Mouse (Mus musculus): ENCODE data around the gene Nup188.

Nup188 gene

DNA sequence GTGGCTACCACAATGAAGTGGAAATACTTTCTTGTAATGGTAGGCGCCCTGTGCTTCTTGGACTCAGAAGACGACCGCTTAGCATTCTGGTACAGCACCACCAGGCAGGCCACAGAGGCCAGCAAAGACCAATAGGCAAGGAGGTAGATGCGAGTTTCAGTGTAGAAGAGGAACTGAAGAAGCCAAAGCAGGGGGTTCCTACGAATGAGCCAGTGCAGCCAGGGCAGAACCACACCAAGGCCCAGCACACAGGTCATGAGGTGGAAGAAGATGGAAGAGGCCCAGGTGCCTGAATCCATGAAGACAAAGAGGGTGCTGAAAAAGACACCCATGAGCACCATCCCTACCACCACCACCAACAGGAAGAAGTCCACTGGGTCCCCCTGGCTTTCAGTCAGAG, 1.2 kb upstream of the Nup188 start:
- no peak for DNase-seq (ENCODE audit: low spot score in 2 of 2)

DNA sequence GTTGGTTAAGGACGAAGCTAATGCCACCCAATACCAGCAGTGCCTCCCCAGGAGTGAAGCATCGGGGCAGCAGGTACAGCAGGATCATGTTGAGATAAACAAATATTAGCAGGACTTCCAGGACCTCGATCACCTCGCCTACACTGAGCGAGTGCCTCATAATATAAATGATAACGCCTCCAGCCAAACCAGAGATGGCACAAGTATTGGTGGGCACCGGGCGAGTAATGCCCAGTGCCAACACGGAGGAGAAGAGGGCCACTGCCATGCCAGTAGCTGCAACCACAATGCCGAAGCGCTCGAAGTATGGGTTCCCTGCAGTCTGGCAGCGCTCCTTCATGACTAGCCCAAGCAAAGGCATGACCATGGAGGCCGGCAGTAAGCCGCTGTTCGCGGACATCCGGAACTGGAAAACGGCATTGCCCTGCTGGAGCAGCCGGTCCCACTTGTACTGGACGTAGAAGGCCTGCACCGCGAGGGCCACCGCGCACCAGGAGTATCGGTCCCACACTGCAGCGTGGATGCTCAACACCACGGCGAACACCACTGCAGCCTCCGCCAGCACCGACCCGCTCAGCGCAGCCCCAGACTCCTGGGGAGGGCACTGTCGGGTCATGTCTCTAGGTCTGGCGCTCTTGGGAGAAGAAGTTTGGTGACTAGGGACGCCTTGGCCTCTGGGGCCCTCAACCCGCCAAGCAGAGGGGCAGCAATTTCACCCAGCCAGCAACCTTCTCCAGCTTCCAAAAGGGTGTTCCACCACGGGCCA, 598 bp upstream of the Nup188 start:
- peak in 1 of 2 experiments; percentile 23 for DNase-seq (ENCODE audit: low spot score in 2 of 2)

DNA sequence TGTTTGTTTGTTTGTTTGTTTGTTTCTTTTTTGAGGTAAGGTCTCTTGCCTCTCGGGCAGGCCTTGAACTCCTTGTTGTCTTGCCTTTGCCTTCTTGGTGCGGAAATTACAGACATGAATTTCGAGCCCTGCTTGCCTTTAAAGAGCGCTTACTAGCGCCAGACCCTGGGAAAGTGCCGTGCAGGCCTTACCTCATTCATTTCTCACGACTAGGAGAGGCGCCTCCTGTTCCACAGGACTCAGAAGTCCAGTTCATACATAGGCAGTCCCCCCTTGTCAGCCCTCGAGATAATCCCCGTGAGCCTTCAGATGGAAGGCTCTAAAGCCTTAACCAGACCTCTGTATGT, 803 bp downstream of the Nup188 start:
- DNase-seq (ENCODE audit: low spot score in 2 of 2), result peak in 1 of 2 experiments; percentile 34

DNA sequence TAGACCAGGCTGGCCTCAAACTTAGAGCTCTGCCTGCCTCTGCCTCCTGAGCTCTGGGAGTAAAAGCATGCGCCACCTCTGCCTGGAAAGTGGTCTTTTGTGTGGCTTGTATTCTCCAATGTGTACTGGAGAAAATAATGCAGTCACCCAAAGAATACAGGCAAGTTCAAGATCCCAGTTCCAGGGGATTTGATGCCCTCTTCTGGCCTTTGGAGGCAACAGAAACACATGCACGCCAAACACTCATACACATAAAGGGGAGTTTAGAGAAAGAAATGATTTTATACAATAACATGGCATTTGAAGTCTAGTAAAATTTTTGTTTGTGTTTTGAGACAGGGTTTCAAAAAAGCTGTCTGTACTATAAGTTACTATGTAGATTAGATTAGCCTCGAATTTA, 13.3 kb downstream of the Nup188 start:
- DNase-seq (ENCODE audit: low spot score in 2 of 2), result no peak

DNA sequence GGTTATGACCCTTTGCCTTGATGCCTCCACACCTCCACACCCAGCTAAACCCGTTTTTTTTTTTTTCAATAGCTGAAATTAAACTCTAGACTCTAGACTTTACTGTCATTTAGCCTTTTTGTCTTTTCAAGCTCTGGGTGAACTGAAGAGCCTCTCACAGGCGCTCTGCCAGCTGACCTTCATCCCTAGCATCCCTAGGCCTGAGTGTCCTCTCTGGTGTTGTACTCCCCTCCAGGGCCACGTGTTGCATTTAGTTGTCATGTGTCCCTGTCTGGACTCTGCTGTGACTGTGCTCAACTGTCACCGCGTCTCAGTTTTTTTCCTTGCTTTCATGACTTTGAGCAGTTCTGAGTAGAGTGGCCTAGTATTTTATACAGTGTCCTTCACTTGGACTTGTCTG, 13.8 kb downstream of the Nup188 start:
- no peak for DNase-seq (ENCODE audit: low spot score in 2 of 2)

- no peak for DNase-seq (ENCODE audit: low spot score in 2 of 2)
These were observed 19.9 kb downstream of the Nup188 start for GRCm38 (mm10) chr2:30306087-30306486.

DNA sequence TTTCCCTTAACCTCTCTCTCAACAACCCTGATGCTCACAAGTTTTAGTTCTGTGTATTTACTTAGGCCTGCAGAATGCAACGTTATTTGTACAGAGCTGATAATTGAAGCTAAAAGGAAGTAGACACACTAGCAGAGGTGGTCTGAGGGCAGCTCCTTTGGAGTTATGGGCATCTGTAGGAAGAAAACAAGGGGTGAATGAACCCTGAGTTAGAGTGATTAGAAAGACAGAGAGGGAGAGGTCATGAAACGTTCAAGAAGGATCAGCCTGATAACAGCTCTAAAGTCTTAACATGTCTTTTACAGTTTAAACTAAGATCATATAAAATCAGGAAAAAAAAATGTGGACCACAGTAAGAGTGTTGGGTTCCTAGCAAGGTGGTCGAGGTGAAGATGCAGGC, 23.2 kb downstream of the Nup188 start:
- no peak for DNase-seq (ENCODE audit: low spot score in 2 of 2)

DNA sequence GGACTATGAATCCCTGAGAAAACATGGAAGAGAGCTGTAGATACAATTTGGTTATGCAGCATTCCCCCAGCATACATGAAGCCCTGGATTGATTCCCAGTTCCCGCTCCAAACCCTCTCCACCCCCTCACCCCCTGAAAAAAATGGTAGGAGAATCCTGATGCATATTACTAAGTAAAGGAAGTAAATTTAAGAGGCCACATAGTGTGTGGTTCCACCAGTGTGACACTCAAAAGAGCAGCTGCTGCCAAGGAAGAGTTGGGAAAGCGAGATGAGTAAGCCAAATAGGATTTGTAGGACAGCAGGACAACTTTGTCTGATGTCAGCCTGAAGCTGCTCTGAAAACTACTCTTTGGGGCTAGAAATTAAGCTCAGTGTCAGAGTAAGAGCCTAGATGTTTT, 25.3 kb downstream of the Nup188 start:
- DNase-seq (ENCODE audit: low spot score in 2 of 2), result peak in 1 of 2 experiments; percentile 16

GRCm38 (mm10) chr2:30316136-30316535, 29.9 kb downstream of the Nup188 start:
- DNase-seq (ENCODE audit: low spot score in 2 of 2), result no peak

GRCm38 (mm10) chr2:30316955-30317354, 30.8 kb downstream of the Nup188 start:
- no peak for DNase-seq (ENCODE audit: low spot score in 2 of 2)

- DNase-seq (ENCODE audit: low spot score in 2 of 2), result no peak
These were observed 33.1 kb downstream of the Nup188 start for GRCm38 (mm10) chr2:30319260-30319659.

DNA sequence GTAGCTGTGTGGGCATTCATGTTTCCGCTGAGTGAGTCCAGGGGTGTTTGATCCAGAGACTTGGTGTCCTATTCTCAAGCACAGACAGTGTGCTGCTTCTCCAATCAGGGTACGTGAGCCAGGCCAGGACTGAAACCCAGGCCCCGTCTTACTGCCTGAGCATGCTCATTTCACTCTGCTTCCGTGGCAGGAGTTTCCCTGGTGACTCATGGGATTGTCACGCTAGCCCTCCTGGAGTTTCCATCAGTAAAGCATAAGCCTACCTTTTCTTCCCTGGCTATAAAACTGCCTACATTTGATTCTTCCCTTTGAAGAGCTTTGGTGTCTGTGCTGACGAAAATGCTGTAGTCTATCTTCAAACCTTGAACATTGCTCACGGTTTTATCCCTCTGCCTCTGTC, 36.9 kb downstream of the Nup188 start:
- DNase-seq (ENCODE audit: low spot score in 2 of 2), result no peak

- DNase-seq (ENCODE audit: low spot score in 2 of 2), result no peak
These were observed 39.1 kb downstream of the Nup188 start for GRCm38 (mm10) chr2:30325296-30325695.

DNA sequence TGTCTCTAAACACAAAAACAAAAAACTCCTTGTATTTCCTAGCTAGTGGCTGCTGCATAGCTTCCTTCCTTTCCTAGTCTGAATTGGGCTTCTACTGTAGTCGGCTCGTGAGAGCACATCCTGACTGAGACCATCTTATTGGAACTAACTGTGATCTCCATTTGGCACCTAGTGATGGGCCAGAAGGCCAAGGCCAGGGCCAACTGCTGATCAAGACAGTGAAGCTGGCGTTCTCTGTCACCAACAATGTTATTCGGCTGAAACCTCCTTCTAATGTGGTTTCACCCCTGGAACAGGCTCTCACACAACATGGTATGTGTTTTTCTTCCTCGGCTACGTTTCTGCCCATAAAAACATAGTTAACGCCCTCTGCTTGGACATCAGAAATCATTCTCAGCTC, 41.1 kb downstream of the Nup188 start:
- no peak for DNase-seq (ENCODE audit: low spot score in 2 of 2)

GRCm38 (mm10) chr2:30328791-30329190, 42.6 kb downstream of the Nup188 start:
- no peak for DNase-seq (ENCODE audit: low spot score in 2 of 2)

GRCm38 (mm10) chr2:30335324-30335723, 49.1 kb downstream of the Nup188 start:
- no peak for DNase-seq (ENCODE audit: low spot score in 2 of 2)

- no peak for DNase-seq (ENCODE audit: low spot score in 2 of 2)
These were observed 50.1 kb downstream of the Nup188 start for GRCm38 (mm10) chr2:30336174-30336915.

- DNase-seq (ENCODE audit: low spot score in 2 of 2), result no peak
These were observed 51.0 kb downstream of the Nup188 start for GRCm38 (mm10) chr2:30337179-30337578.

GRCm38 (mm10) chr2:30342061-30342460, 55.9 kb downstream of the Nup188 start:
- no peak for DNase-seq (ENCODE audit: low spot score in 2 of 2)

DNA sequence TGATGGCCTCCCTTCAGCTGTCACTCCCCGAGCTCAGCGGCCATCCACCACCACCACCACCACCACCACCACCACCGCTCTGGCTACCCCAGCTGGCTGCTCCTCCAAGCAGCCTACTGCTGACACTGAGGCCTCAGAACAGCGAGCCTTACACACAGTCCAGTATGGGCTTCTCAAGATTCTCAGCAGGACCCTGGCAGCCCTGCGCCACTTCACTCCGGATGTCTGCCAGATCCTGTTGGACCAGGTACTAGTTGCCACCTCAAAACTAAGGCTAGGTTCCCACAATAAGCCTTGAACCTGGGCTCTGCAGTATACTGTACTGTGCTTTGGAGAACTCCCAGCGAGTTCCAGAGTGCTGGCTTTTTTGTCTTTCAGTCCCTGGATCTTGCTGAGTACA, 56.3 kb downstream of the Nup188 start:
- no peak for DNase-seq (ENCODE audit: low spot score in 2 of 2)

DNA sequence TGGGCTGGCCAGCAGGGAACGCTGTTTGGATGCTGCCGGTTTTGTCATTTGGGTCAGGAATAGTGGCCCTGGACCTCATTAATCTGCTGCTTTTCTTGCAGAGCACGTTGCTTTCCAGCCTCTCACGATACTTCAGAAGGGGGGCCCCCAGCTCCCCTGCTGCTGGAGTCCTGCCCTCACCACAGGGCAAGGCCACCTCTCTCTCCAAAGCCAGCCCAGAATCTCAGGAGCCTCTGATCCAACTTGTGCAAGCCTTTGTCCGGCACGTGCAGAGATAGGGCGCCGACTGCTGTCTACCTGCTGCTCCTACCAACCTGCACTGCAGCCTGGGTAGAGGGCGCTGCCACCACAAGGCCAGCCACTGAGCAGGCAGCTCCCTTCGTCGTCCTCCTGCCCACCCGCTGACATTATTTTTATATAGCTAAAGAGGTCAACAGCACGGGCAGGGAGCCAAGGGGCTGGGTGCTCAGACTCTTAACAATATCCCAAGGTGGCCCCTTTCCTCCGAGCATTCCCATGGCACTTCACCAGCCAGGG, 57.5 kb downstream of the Nup188 start:
- peak in 1 of 2 experiments; percentile 41 for DNase-seq (ENCODE audit: low spot score in 2 of 2)

DNA sequence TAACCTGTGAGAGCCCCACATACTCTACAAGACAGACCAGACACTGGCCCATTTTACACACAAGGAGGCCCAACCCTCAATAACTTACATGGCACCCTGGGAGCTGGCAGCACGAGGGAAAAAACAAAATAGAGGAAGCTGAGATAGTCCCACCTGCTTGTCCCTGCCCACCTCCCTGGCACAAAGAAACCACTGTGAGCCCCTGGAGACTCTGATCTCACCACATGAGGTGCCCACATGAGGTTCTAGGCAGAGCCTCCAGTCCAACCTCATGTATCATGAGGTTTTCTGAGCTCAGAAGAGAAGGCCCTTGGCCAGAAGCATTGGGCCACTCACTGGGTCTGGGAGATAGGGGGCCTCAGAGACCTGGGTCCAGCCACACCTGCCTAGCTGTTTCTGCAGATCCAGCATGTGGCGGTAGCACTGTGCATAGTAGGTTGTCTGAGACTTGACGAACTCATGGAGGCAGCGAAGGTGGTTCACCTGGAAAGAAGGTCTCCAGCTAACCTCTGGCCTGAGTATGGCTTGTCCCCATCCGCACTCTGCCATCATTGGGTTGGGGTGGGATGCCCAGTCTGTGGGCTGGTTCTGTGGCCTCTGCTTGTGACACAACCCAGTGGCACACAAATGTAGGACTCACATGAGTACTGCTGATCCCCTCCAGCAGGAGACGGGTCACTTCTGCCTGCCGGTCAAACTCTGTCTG, 59.9 kb downstream of the Nup188 start:
- no peak for DNase-seq (ENCODE audit: low spot score in 2 of 2)
